Mouse (Mus musculus) hindbrain, embryonic 12.5 days (tissue): ENCODE measurements around the gene Ephx1. TPM values are rescaled to one million over a fixed set of nuclear protein-coding genes. Genes with fewer than 3 reads are reported as not detected.
A peak's percentile ranks its signal among the peaks of the same experiment; 100 is the strongest.
"Not testable (repeated sequence)": the region's sequence is repeated elsewhere in the genome, so short reads cannot be mapped to it uniquely, and the experiment has no call there.

Experiments used
- ATAC-seq: fragments of 200-750 bp; cut with Nextera tagmentation; 2 replicates; pipeline ENCODE4 v1.8.0; 2017; ENCODE audit warnings: moderate TSS enrichment; ENCODE audit not compliant: low FRiP score
- H3K27ac ChIP-seq: fragments of 300-500 bp; sonication (generic); 2 replicates; pipeline ENCODE4 v1.5.1; 2016; ENCODE audit warnings: mild to moderate bottlenecking
- H3K27me3 ChIP-seq: fragments of 300-500 bp; sonication (generic); 2 replicates; pipeline ENCODE4 v1.6.1; 2016; ENCODE audit warnings: mild to moderate bottlenecking
- H3K36me3 ChIP-seq: fragments of 300-500 bp; sonication (generic); 2 replicates; pipeline ENCODE4 v1.6.1; 2016; ENCODE audit warnings: mild to moderate bottlenecking
- H3K4me1 ChIP-seq: fragments of 300-500 bp; sonication (generic); 2 replicates; pipeline ENCODE4 v1.6.1; 2016
- H3K4me2 ChIP-seq: fragments of 300-500 bp; sonication (generic); replicated peaks from 2 replicates; pipeline ENCODE4 v1.6.1; 2016; ENCODE audit warnings: mild to moderate bottlenecking
- H3K4me3 ChIP-seq: fragments of 300-500 bp; sonication (generic); 2 replicates; pipeline ENCODE4 v1.5.1; 2016; ENCODE audit warnings: mild to moderate bottlenecking
- H3K9ac ChIP-seq: fragments of 300-500 bp; sonication (generic); 2 replicates; pipeline ENCODE4 v1.6.1; 2016; ENCODE audit warnings: mild to moderate bottlenecking, moderate library complexity
- H3K9me3 ChIP-seq: fragments of 300-500 bp; sonication (generic); replicated peaks from 2 replicates; pipeline ENCODE4 v1.6.1; 2016; ENCODE audit warnings: mild to moderate bottlenecking
- WGBS: fragments of 180-500 bp; shearing (Covaris S2); methylation state at CpG from one replicate; pipeline ENCODE4 v1.1.7; 2016; 5-methylcytosine and 5-hydroxymethylcytosine counted together
- polyA plus RNA-seq: library from polyadenylated mRNA; unstranded; fragments of >200 nt; fragmentation: Nextera tagmentation; extraction: Ambion mirVana; gene quantifications from 2 replicates; pipeline ENCODE4 v1.2.1, GENCODE M21; 2016

Gene Ephx1
- polyA plus RNA-seq, 1 experiment from 2014 or later = 2.1 TPM

- 0 out of 2 replicates have a peak overlapping the region, but pooled peaks have one; percentile 31 for H3K4me2 ChIP-seq
- H3K27me3 ChIP-seq = no peaks in the 10 kb centered on the region
- H3K4me1 ChIP-seq = no peaks in the 10 kb centered on the region
- H3K27ac ChIP-seq = no peak overlapping the region
- 4% methylated on average over 9 of the region's 9 CpGs for WGBS
- no peaks in the 10 kb centered on the region for H3K9me3 ChIP-seq
- no peak overlapping the region for H3K4me3 ChIP-seq
- ATAC-seq = no peak
- H3K9ac ChIP-seq = peak overlapping the region; percentile 32; the same call in 1 of the 2 replicates
- no peaks in the 10 kb centered on the region for H3K36me3 ChIP-seq
Measured at GRCm38 (mm10) chr1:180987759-180988158, 32.9 kb downstream of the Ephx1 start.

DNA sequence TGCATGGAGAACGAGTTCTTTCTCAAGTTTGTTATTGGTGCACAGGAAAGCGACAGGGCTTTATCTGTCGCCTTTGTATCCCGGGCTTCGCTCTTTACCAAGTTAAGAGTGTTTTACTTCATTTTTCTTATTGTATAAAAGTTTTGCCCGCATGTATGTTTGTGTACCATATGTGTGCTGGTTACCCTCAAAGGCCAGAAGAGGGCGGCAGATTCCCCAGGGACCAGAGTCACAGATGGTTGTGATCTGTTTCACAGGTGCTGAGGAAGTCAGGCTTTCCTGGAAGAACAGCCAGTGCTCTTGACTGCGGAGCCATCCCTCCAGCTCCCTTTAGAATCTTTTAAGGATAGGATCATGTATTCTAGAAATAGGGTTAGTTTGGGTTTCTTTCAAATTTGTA is 34.0 kb downstream of the Ephx1 start:
- H3K27me3 ChIP-seq = no peaks in the 10 kb centered on the region
- H3K27ac ChIP-seq = no peak overlapping the region
- 88% methylated on average over 8 of the region's 8 CpGs for WGBS
- H3K4me2 ChIP-seq = no peak overlapping the region
- H3K36me3 ChIP-seq = no peaks in the 10 kb centered on the region
- H3K9me3 ChIP-seq = no peaks in the 10 kb centered on the region
- no peaks in the 10 kb centered on the region for H3K4me1 ChIP-seq
- no peak overlapping the region for H3K9ac ChIP-seq
- ATAC-seq = no peak
- H3K4me3 ChIP-seq = no peak overlapping the region

GRCm38 (mm10) chr1:180981298-180982046 is 39.2 kb downstream of the Ephx1 start:
- H3K4me1 ChIP-seq, ATAC-seq, H3K4me3 ChIP-seq, H3K36me3 ChIP-seq, H3K27ac ChIP-seq, H3K4me2 ChIP-seq, H3K9ac ChIP-seq, H3K9me3 ChIP-seq, H3K27me3 ChIP-seq: not testable (repeated sequence)
- WGBS = 80% methylated on average over 7 of the region's 7 CpGs

GRCm38 (mm10) chr1:180980464-180980863 is 40.2 kb downstream of the Ephx1 start:
- Histone ChIP-seq H3K4me2 (no peak overlapping the region), H3K9me3 (no peaks in the 10 kb centered on the region), H3K27ac (no peak overlapping the region), H3K9ac (no peak overlapping the region), H3K36me3 (no peaks in the 10 kb centered on the region), H3K27me3 (no peaks in the 10 kb centered on the region), H3K4me3 (no peak overlapping the region), H3K4me1 (no peaks in the 10 kb centered on the region)
- WGBS = 68% methylated on average over 2 of the region's 2 CpGs
- ATAC-seq = no peak

DNA sequence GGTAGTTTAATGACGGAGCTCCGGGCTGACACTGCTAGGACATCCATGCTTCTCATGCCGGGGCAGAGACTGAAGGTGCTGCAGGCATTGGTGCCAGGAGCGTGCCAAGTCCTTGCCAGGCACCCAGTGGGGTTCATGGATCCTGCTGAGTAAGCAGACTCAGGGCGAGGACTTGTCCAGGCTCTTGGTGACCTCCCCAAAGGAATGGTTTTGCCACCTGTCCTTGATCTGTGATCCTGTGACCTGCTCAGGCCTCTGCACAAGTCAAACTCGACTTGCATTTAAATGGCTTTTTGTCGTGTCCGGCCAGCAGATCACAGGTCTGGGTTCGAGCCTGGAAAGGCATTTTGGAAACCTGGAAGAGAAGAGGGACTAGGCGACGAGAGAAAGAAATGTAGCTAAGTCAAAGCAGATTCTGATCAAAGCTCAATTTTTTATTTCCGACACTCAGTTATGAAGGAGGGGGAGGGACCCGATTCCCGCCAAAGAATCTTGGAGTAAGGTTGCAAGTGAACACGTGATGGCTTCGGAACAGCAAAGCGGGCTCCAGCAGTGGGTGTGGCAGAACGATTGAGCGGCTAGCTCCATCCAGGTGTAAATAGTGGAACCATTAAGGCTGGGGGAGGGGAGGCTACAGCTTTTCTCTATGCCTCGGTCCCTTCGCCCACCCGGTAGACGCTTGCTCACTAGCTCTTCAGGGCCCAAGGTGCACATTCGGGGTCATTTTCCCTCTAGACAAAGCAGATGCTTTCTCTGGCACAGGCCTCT is 41.0 kb downstream of the Ephx1 start:
- Histone ChIP-seq H3K9ac (no peak overlapping the region), H3K4me2 (no peak overlapping the region), H3K4me3 (no peak overlapping the region), H3K9me3 (no peaks in the 10 kb centered on the region), H3K27me3 (no peaks in the 10 kb centered on the region), H3K27ac (no peak overlapping the region), H3K36me3 (no peaks in the 10 kb centered on the region), H3K4me1 (no peaks in the 10 kb centered on the region)
- no peak for ATAC-seq
- WGBS = 84% methylated on average over 24 of the region's 24 CpGs

GRCm38 (mm10) chr1:180976110-180976679 is 44.5 kb downstream of the Ephx1 start:
- no peak overlapping the region for H3K4me3 ChIP-seq
- no peaks in the 10 kb centered on the region for H3K36me3 ChIP-seq
- no peaks in the 10 kb centered on the region for H3K27me3 ChIP-seq
- no peaks in the 10 kb centered on the region for H3K4me1 ChIP-seq
- H3K9me3 ChIP-seq = no peaks in the 10 kb centered on the region
- no peak overlapping the region for H3K4me2 ChIP-seq
- no peak overlapping the region for H3K27ac ChIP-seq
- WGBS = 54% methylated on average over 4 of the region's 4 CpGs
- H3K9ac ChIP-seq = no peak overlapping the region
- ATAC-seq = no peak

GRCm38 (mm10) chr1:180974126-180974746 is 46.5 kb downstream of the Ephx1 start:
- 0 out of 2 replicates have a peak, but pooled peaks have one; percentile 47 for ATAC-seq
- Histone ChIP-seq H3K4me2 (no peak overlapping the region), H3K4me3 (no peak overlapping the region), H3K9ac (no peak overlapping the region), H3K27me3 (no peaks in the 10 kb centered on the region), H3K27ac (no peak overlapping the region), H3K4me1 (no peaks in the 10 kb centered on the region), H3K9me3 (no peaks in the 10 kb centered on the region), H3K36me3 (no peaks in the 10 kb centered on the region)
- 66% methylated on average over 14 of the region's 14 CpGs for WGBS

DNA sequence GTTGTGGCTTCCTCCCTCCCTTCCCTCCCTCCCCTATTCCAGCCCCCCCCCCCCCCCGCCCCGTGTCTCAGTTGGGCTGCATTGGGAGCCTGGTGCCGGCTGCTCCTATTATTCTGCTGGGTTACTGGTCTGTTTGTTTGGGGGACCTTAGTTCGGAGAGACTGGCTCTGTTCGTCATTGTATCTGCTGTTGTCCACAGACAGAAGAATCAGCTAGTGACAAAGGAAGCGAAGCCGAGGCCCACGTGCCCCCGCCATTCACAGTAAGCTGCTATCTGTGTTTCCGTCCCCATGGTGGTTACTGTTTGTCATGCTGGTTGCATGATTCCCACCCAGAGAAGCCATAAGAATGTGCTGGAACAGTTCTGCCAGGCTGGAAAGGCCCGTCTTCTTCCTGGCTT is 47.8 kb downstream of the Ephx1 start:
- ATAC-seq = no peak

GRCm38 (mm10) chr1:180967261-180967660 is 53.4 kb downstream of the Ephx1 start:
- H3K9ac ChIP-seq = no peak overlapping the region
- WGBS = 93% methylated on average over 7 of the region's 7 CpGs
- no peaks in the 10 kb centered on the region for H3K36me3 ChIP-seq
- H3K9me3 ChIP-seq = no peaks in the 10 kb centered on the region
- no peak for ATAC-seq
- no peak overlapping the region for H3K4me3 ChIP-seq
- H3K27me3 ChIP-seq = no peaks in the 10 kb centered on the region
- no peaks in the 10 kb centered on the region for H3K4me1 ChIP-seq
- no peak overlapping the region for H3K27ac ChIP-seq
- H3K4me2 ChIP-seq = no peak overlapping the region

More for the DNA sequence above, 47.8 kb downstream of the Ephx1 start:
- Histone ChIP-seq H3K4me3 (no peak overlapping the region), H3K27ac (no peak overlapping the region), H3K4me2 (no peak overlapping the region), H3K27me3 (no peaks in the 10 kb centered on the region), H3K4me1 (no peaks in the 10 kb centered on the region), H3K9me3 (no peaks in the 10 kb centered on the region), H3K9ac (no peak overlapping the region), H3K36me3 (no peaks in the 10 kb centered on the region)
- WGBS = 70% methylated on average over 10 of the region's 11 CpGs

DNA sequence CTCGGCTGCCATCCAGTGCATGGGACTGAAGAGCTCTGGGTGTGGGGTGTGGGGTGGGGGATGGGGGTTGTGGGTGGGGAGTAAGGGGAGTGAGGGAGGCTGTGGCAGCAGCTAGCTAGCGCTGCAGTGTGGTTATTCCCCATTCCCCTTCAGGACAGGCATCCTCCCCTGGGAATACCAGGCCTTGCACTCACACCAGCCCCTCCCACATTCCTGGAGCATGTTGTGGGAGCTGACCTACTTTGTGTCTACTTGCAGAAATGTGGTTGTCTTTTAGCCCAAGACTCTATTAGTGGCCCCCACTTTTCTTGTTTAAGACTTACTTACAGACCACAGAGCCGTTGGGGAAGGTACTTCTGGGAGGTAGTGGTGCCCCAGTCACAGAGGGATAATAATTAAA is 54.2 kb downstream of the Ephx1 start:
- no peak overlapping the region for H3K4me3 ChIP-seq
- H3K9ac ChIP-seq = no peak overlapping the region
- no peaks in the 10 kb centered on the region for H3K4me1 ChIP-seq
- no peak overlapping the region for H3K4me2 ChIP-seq
- WGBS = 63% methylated on average over 3 of the region's 3 CpGs
- no peaks in the 10 kb centered on the region for H3K27me3 ChIP-seq
- H3K9me3 ChIP-seq = no peaks in the 10 kb centered on the region
- H3K27ac ChIP-seq = no peak overlapping the region
- no peaks in the 10 kb centered on the region for H3K36me3 ChIP-seq
- no peak for ATAC-seq

GRCm38 (mm10) chr1:180965786-180966185 is 54.9 kb downstream of the Ephx1 start:
- no peaks in the 10 kb centered on the region for H3K4me1 ChIP-seq
- WGBS = 88% methylated on average over 3 of the region's 3 CpGs
- H3K9me3 ChIP-seq = no peaks in the 10 kb centered on the region
- no peak for ATAC-seq
- H3K9ac ChIP-seq = no peak overlapping the region
- no peaks in the 10 kb centered on the region for H3K27me3 ChIP-seq
- H3K27ac ChIP-seq = no peak overlapping the region
- no peaks in the 10 kb centered on the region for H3K36me3 ChIP-seq
- no peak overlapping the region for H3K4me2 ChIP-seq
- no peak overlapping the region for H3K4me3 ChIP-seq

DNA sequence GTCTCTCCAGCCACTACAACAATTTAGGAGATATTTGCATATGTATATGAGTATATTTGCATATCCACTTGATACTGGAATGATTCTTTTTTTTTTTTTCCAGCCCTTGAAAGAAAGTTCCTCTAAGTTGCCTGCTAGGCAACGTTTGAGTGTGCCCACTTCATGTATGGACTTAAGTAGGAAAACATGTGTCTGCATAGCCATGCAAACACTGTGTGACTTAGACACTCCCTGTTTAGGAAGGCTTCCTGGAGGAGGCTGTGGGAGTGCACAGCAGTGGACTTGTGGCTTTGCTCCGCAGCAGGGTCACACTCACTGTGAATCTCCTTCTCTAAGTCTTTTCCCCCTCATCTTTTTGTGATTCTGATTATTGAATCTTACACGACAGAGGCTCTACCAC is 61.9 kb downstream of the Ephx1 start:
- H3K4me1 ChIP-seq = no peaks in the 10 kb centered on the region
- H3K9ac ChIP-seq = no peak overlapping the region
- no peaks in the 10 kb centered on the region for H3K36me3 ChIP-seq
- H3K9me3 ChIP-seq = no peaks in the 10 kb centered on the region
- no peak overlapping the region for H3K4me3 ChIP-seq
- no peak overlapping the region for H3K4me2 ChIP-seq
- 73% methylated on average over 3 of the region's 3 CpGs for WGBS
- H3K27me3 ChIP-seq = no peaks in the 10 kb centered on the region
- no peak for ATAC-seq
- H3K27ac ChIP-seq = no peak overlapping the region
